Mouse (Mus musculus) limb, embryonic 15.5 days (tissue): ENCODE measurements around the gene Olfr1223. TPM values are rescaled to one million over a fixed set of nuclear protein-coding genes. Genes with fewer than 3 reads are reported as not detected.

ENCODE experiments used
- polyA plus RNA-seq: library from polyadenylated mRNA; unstranded; fragments of >200 nt; fragmentation: Nextera tagmentation; extraction: Ambion mirVana; gene quantifications from 2 replicates; pipeline ENCODE4 v1.2.1, GENCODE M21; 2015

Gene Olfr1223
- polyA plus RNA-seq, 1 experiment from 2014 or later, result not detected

Other genes starting within 250 kb of the Olfr1223 start
- gene Olfr1208, start 249.2 kb downstream of the Olfr1223 start, polyA plus RNA-seq, result not detected in 2 replicates
- gene Olfr1209, start 236.4 kb downstream of the Olfr1223 start, polyA plus RNA-seq, result not detected in 2 replicates
- gene Olfr1211, start 213.4 kb downstream of the Olfr1223 start, polyA plus RNA-seq, result not detected in 2 replicates
- gene Olfr1212, start 197.6 kb downstream of the Olfr1223 start, polyA plus RNA-seq, result not detected in 2 replicates
- not detected in 2 replicates for gene Gm13762, start 171.3 kb downstream of the Olfr1223 start, polyA plus RNA-seq
- gene Olfr1214, start 158.9 kb downstream of the Olfr1223 start, polyA plus RNA-seq, result not detected in 2 replicates
- gene Olfr1215, start 144.6 kb downstream of the Olfr1223 start, polyA plus RNA-seq, result not detected in 2 replicates
- gene Olfr1216, start 133.2 kb downstream of the Olfr1223 start, polyA plus RNA-seq, result not detected in 2 replicates
- gene Olfr1217, start 119.5 kb downstream of the Olfr1223 start, polyA plus RNA-seq, result not detected in 2 replicates
- gene Olfr1218, start 90.4 kb downstream of the Olfr1223 start, polyA plus RNA-seq, result not detected in 2 replicates
- not detected in 2 replicates for gene Olfr1219, start 68.0 kb downstream of the Olfr1223 start, polyA plus RNA-seq
- gene Olfr1220, start 44.7 kb downstream of the Olfr1223 start, polyA plus RNA-seq, result not detected in 2 replicates
- gene Olfr1221, start 34.3 kb downstream of the Olfr1223 start, polyA plus RNA-seq, result not detected in 2 replicates
- gene Olfr1222, start 18.5 kb downstream of the Olfr1223 start, polyA plus RNA-seq, result not detected in 2 replicates
- not detected in 2 replicates for gene Olfr1224-ps1, start 12.5 kb upstream of the Olfr1223 start, polyA plus RNA-seq
- not detected in 2 replicates for gene Olfr1225, start 23.1 kb upstream of the Olfr1223 start, polyA plus RNA-seq
- not detected in 2 replicates for gene Olfr1226, start 48.5 kb upstream of the Olfr1223 start, polyA plus RNA-seq
- not detected in 2 replicates for gene Olfr1228, start 102.5 kb upstream of the Olfr1223 start, polyA plus RNA-seq
- not detected in 2 replicates for gene Olfr1229, start 136.5 kb upstream of the Olfr1223 start, polyA plus RNA-seq
- not detected in 2 replicates for gene Olfr1230, start 145.7 kb upstream of the Olfr1223 start, polyA plus RNA-seq
- gene Olfr1231, start 155.5 kb upstream of the Olfr1223 start, polyA plus RNA-seq, result not detected in 2 replicates
- not detected in 2 replicates for gene Olfr1232, start 178.1 kb upstream of the Olfr1223 start, polyA plus RNA-seq
- not detected in 2 replicates for gene Olfr1233, start 190.8 kb upstream of the Olfr1223 start, polyA plus RNA-seq
- not detected in 2 replicates for gene Olfr1234, start 213.3 kb upstream of the Olfr1223 start, polyA plus RNA-seq